ENCODE assay signal across 18 mouse cellular contexts in genomic region chr3:130758157-130758841, GRCm38 (mm10). TPM values are rescaled to one million over a fixed set of nuclear protein-coding genes. Genes with fewer than 3 reads are reported as not detected.
DNase-seq lines count a peak whose midpoint lies in the region; ATAC-seq lines count a peak whose summit lies in the region.
"Had no signal": no experiment of that assay in that cellular context is flagged by ENCODE, and none has a peak within 500 bp of the region (broad histone marks: within the 10 kb centered on the region; RNA-seq: fewer than 3 reads in every experiment).

No protein-coding gene starts in this region.

- H3K36me3 ChIP-seq in neural tube, embryonic 11.5 days (ENCODE audit: control insufficient read depth, insufficient read depth, low read length): no peaks in the 10 kb centered on the region
- H3K36me3 ChIP-seq in forebrain, embryonic 12.5 days (replicated peaks): no peaks in the 10 kb centered on the region
- no peaks in the 10 kb centered on the region for H3K36me3 ChIP-seq in midbrain, embryonic 13.5 days
- H3K36me3 ChIP-seq in intestine, embryonic 15.5 days: no peaks in the 10 kb centered on the region

- no peak overlapping the region; the same call in 1 of the 2 replicates for H3K4me2 ChIP-seq in neural tube, embryonic 11.5 days (ENCODE audit: low read depth)
- peak overlapping the region; percentile 36 for H3K4me2 ChIP-seq in forebrain, embryonic 12.5 days
- H3K4me2 ChIP-seq in midbrain, embryonic 13.5 days (replicated peaks): peak overlapping the region; percentile 12
- H3K4me2 ChIP-seq in intestine, embryonic 15.5 days (replicated peaks): no peak overlapping the region
- H3K4me2 ChIP-seq: lung, embryonic 14.5 days had no signal

- H3K27ac ChIP-seq in neural tube, embryonic 11.5 days (ENCODE audit: low read depth, low read length): no peak overlapping the region
- H3K27ac ChIP-seq in forebrain, embryonic 12.5 days: peak overlapping the region; percentile 76
- H3K27ac ChIP-seq in midbrain, embryonic 13.5 days: peak overlapping the region; percentile 68
- H3K27ac ChIP-seq in intestine, embryonic 15.5 days: no peak overlapping the region
- H3K27ac ChIP-seq: macrophage had no signal

- H3K4me1 ChIP-seq in neural tube, embryonic 11.5 days (ENCODE audit: control insufficient read depth, insufficient read depth, low read length): peaks cover 7% of the 10 kb centered on the region; the same call in 1 of the 2 replicates
- H3K4me1 ChIP-seq in forebrain, embryonic 12.5 days: peaks cover 25% of the 10 kb centered on the region
- H3K4me1 ChIP-seq in midbrain, embryonic 13.5 days (replicated peaks): peaks cover 30% of the 10 kb centered on the region
- H3K4me1 ChIP-seq in intestine, embryonic 15.5 days (replicated peaks): no peaks in the 10 kb centered on the region

- DNase-seq in neural tube, embryonic 11.5 days (ENCODE audit: low spot score): no peak
- no peak for DNase-seq in neural tube, embryonic 10.5 days (ENCODE audit: extremely low spot score, low spot score)
- peak; percentile 58 for DNase-seq in retina, postnatal 1 day
- no peak for DNase-seq in thymus, postnatal 0 days (ENCODE audit: low spot score)
- DNase-seq: adrenal gland, postnatal 10 days; cerebellum, postnatal 25 days; gastrocnemius, postnatal 14 days; kidney, adult 11 months; kidney, postnatal 14 days; lung, embryonic 14.5 days; spleen, adult 18-20 months; thymus, postnatal 14 days had no signal

- peak; percentile 47; the same call in 1 of the 2 replicates for ATAC-seq in neural tube, embryonic 11.5 days (ENCODE audit: insufficient read depth, low FRiP score, low TSS enrichment)
- peak; percentile 69; the same call in 1 of the 2 replicates for ATAC-seq in forebrain, embryonic 12.5 days (ENCODE audit: low FRiP score)
- ATAC-seq in midbrain, embryonic 13.5 days: peak; percentile 77
- ATAC-seq in intestine, embryonic 15.5 days: no peak
- ATAC-seq: CD4-positive, CD25-positive, alpha-beta regulatory T cell, adult 4 months had no signal

- no peak overlapping the region for H3K9ac ChIP-seq in neural tube, embryonic 11.5 days (ENCODE audit: low read length)
- H3K9ac ChIP-seq in forebrain, embryonic 12.5 days: no peak overlapping the region
- no peak overlapping the region for H3K9ac ChIP-seq in midbrain, embryonic 13.5 days (replicated peaks)
- no peak overlapping the region for H3K9ac ChIP-seq in intestine, embryonic 15.5 days
- H3K9ac ChIP-seq: lung, embryonic 14.5 days had no signal

- WGBS in neural tube, embryonic 11.5 days: 49% methylated on average over 15 of the region's 15 CpGs
- WGBS in forebrain, embryonic 12.5 days: 22% methylated on average over 15 of the region's 15 CpGs
- WGBS in midbrain, embryonic 13.5 days: 27% methylated on average over 15 of the region's 15 CpGs
- WGBS in intestine, embryonic 15.5 days: 81% methylated on average over 15 of the region's 15 CpGs

- no peaks in the 10 kb centered on the region for H3K27me3 ChIP-seq in neural tube, embryonic 11.5 days (ENCODE audit: control insufficient read depth, insufficient read depth, low read length)
- H3K27me3 ChIP-seq in forebrain, embryonic 12.5 days: no peaks in the 10 kb centered on the region; the same call in 1 of the 2 replicates
- H3K27me3 ChIP-seq in midbrain, embryonic 13.5 days: no peaks in the 10 kb centered on the region
- no peaks in the 10 kb centered on the region for H3K27me3 ChIP-seq in intestine, embryonic 15.5 days (replicated peaks)

- H3K9me3 ChIP-seq in neural tube, embryonic 11.5 days (ENCODE audit: control insufficient read depth, low read length): no peaks in the 10 kb centered on the region
- H3K9me3 ChIP-seq in forebrain, embryonic 12.5 days: no peaks in the 10 kb centered on the region
- H3K9me3 ChIP-seq in midbrain, embryonic 13.5 days: no peaks in the 10 kb centered on the region
- H3K9me3 ChIP-seq in intestine, embryonic 15.5 days: no peaks in the 10 kb centered on the region

- H3K4me3 ChIP-seq in neural tube, embryonic 11.5 days (ENCODE audit: low read depth, low read length): no peak overlapping the region
- no peak overlapping the region for H3K4me3 ChIP-seq in forebrain, embryonic 12.5 days (replicated peaks)
- no peak overlapping the region for H3K4me3 ChIP-seq in midbrain, embryonic 13.5 days (replicated peaks)
- no peak overlapping the region for H3K4me3 ChIP-seq in intestine, embryonic 15.5 days (replicated peaks)
- H3K4me3 ChIP-seq: myocyte had no signal

RNA-seq across cellular contexts. Expression of gene Rpl34, which starts 28.1 kb away (rescaled TPM):
- 705 and 712 TPM in 2 replicates for polyA plus RNA-seq in neural tube, embryonic 11.5 days (2014; fragmentation: Nextera tagmentation; extraction: Ambion mirVana)
- polyA plus RNA-seq in forebrain, embryonic 12.5 days (2016; fragmentation: Nextera tagmentation; extraction: Ambion mirVana): 584 and 658 TPM in 2 replicates
- polyA plus RNA-seq in midbrain, embryonic 13.5 days (2015; fragmentation: Nextera tagmentation; extraction: Ambion mirVana): 646 and 703 TPM in 2 replicates
- 1,349 and 1,390 TPM in 2 replicates for polyA plus RNA-seq in thymus, postnatal 0 days (2015; fragmentation: Nextera tagmentation; extraction: Ambion mirVana)
- polyA plus RNA-seq in intestine, embryonic 15.5 days (2015; fragmentation: Nextera tagmentation; extraction: Ambion mirVana): 893 and 966 TPM in 2 replicates

RNA-seq across cellular contexts. Expression of gene Ostc, which starts 49.1 kb away (rescaled TPM):
- polyA plus RNA-seq in neural tube, embryonic 11.5 days (2014; fragmentation: Nextera tagmentation; extraction: Ambion mirVana): 319 and 333 TPM in 2 replicates
- polyA plus RNA-seq in forebrain, embryonic 12.5 days (2016; fragmentation: Nextera tagmentation; extraction: Ambion mirVana): 250 and 263 TPM in 2 replicates
- polyA plus RNA-seq in midbrain, embryonic 13.5 days (2015; fragmentation: Nextera tagmentation; extraction: Ambion mirVana): 242 and 243 TPM in 2 replicates
- 341 and 352 TPM in 2 replicates for polyA plus RNA-seq in thymus, postnatal 0 days (2015; fragmentation: Nextera tagmentation; extraction: Ambion mirVana)
- 398 and 412 TPM in 2 replicates for polyA plus RNA-seq in intestine, embryonic 15.5 days (2015; fragmentation: Nextera tagmentation; extraction: Ambion mirVana)

Comparison
In these comparisons a context has a peak if more than half of its experiments do, and no peak if none do; other contexts are left out.
1. H3K27ac ChIP-seq: peak in forebrain, embryonic 12.5 days (single experiment) and midbrain, embryonic 13.5 days (single experiment); none in neural tube, embryonic 11.5 days (single experiment) and intestine, embryonic 15.5 days (single experiment).
2. H3K4me2 ChIP-seq: peak in forebrain, embryonic 12.5 days (single experiment) and midbrain, embryonic 13.5 days (single experiment); none in neural tube, embryonic 11.5 days (single experiment) and intestine, embryonic 15.5 days (single experiment).